Mouse (Mus musculus) liver, embryonic 12.5 days (tissue): Measurements from ENCODE around the gene Rnf17. TPM values are rescaled to one million over a fixed set of nuclear protein-coding genes. Genes with fewer than 3 reads are reported as not detected.
A peak's percentile ranks its signal among the peaks of the same experiment; 100 is the strongest.

Experiments used
- ATAC-seq: fragments of 200-750 bp; cut with Nextera tagmentation; 2 replicates; pipeline ENCODE4 v1.8.0; 2017; ENCODE audit warnings: moderate number of reproducible peaks, mild to moderate bottlenecking, moderate library complexity
- H3K27ac ChIP-seq: fragments of 300-500 bp; sonication (generic); 2 replicates; pipeline ENCODE4 v1.5.1; 2016; ENCODE audit warnings: mild to moderate bottlenecking
- H3K27me3 ChIP-seq: fragments of 300-500 bp; sonication (generic); replicated peaks from 2 replicates; pipeline ENCODE4 v1.6.1; 2016; ENCODE audit warnings: mild to moderate bottlenecking, moderate library complexity
- H3K36me3 ChIP-seq: fragments of 300-500 bp; sonication (generic); 2 replicates; pipeline ENCODE4 v1.6.1; 2016; ENCODE audit warnings: mild to moderate bottlenecking, moderate library complexity
- H3K4me1 ChIP-seq: fragments of 300-500 bp; sonication (generic); 2 replicates; pipeline ENCODE4 v1.6.1; 2016
- H3K4me2 ChIP-seq: fragments of 300-500 bp; sonication (generic); 2 replicates; pipeline ENCODE4 v1.6.1; 2016; ENCODE audit warnings: mild to moderate bottlenecking, moderate library complexity
- H3K4me3 ChIP-seq: fragments of 300-500 bp; sonication (generic); 2 replicates; pipeline ENCODE4 v1.5.1; 2016; ENCODE audit warnings: mild to moderate bottlenecking, moderate library complexity
- H3K9ac ChIP-seq: fragments of 300-500 bp; sonication (generic); 2 replicates; pipeline ENCODE4 v1.6.1; 2016; ENCODE audit warnings: mild to moderate bottlenecking, moderate library complexity
- H3K9me3 ChIP-seq: fragments of 300-500 bp; sonication (generic); replicated peaks from 2 replicates; pipeline ENCODE4 v1.6.1; 2016; ENCODE audit warnings: mild to moderate bottlenecking, moderate library complexity
- WGBS: fragments of 180-500 bp; shearing (Covaris S2); methylation state at CpG from one replicate; pipeline ENCODE4 v1.1.7; 2016; ENCODE audit not compliant: insufficient replicate concordance; 5-methylcytosine and 5-hydroxymethylcytosine counted together
- polyA plus RNA-seq: library from polyadenylated mRNA; unstranded; fragments of >200 nt; fragmentation: Nextera tagmentation; extraction: Ambion mirVana; gene quantifications from 2 replicates; pipeline ENCODE4 v1.2.1, GENCODE M21; 2016

Gene Rnf17
- polyA plus RNA-seq = 4.0 and 4.2 TPM in 2 replicates

- H3K4me1 ChIP-seq = peaks cover 5% of the 10 kb centered on the region
- peak; percentile 70 for ATAC-seq
- H3K9ac ChIP-seq = no peak within 1 kb of the TSS; the same call in 1 of the 2 replicates
Measured at GRCm38 (mm10) chr14:56402311-56403071, at the start of gene Rnf17. TSS of gene Rnf17 (plus strand) at chr14:56402581.

DNA sequence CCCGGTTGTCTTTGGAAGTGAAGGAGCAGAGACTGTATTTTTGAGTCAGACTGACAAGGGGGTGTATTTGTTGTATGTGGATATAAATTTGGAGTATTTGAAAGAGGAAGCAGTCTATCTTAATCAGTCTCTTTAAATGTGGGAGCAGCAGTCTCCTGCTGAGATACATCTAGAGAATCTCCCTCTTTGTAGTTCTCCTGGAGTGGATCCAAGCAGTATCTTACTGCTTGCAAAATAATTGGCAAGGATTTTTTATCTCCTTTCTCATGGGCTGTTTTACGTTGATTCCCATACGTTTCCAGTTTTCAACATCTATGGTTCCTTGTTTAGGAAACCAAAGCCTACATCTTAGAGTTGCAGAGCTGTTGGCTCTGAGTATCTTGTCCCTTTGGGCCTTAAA lies 47.6 kb upstream of the Rnf17 start:
- 67% methylated on average over 3 of the region's 3 CpGs for WGBS
- ATAC-seq = no peak
- H3K4me1 ChIP-seq = no peaks in the 10 kb centered on the region
- H3K27ac ChIP-seq = no peak overlapping the region
- no peak overlapping the region for H3K9ac ChIP-seq
- H3K4me3 ChIP-seq = no peak overlapping the region
- H3K27me3 ChIP-seq = peaks cover 11% of the 10 kb centered on the region
- no peak overlapping the region for H3K4me2 ChIP-seq
- H3K9me3 ChIP-seq = no peaks in the 10 kb centered on the region
- H3K36me3 ChIP-seq = no peaks in the 10 kb centered on the region

More at GRCm38 (mm10) chr14:56402311-56403071, at the start of gene Rnf17:
- Histone ChIP-seq H3K4me2 (peak within 1 kb of the TSS; percentile 61), H3K27me3 (no peaks in the 10 kb centered on the region), H3K27ac (no peak within 1 kb of the TSS), H3K9me3 (no peaks in the 10 kb centered on the region), H3K4me3 (peak within 1 kb of the TSS; percentile 43), H3K36me3 (no peaks in the 10 kb centered on the region)
- WGBS = 54% methylated on average over 34 of the region's 34 CpGs

- peaks cover 11% of the 10 kb centered on the region for H3K27me3 ChIP-seq
- no peak for ATAC-seq
- no peaks in the 10 kb centered on the region for H3K4me1 ChIP-seq
- 59% methylated on average over 8 of the region's 8 CpGs for WGBS
- no peak overlapping the region for H3K9ac ChIP-seq
- H3K9me3 ChIP-seq = no peaks in the 10 kb centered on the region
- H3K4me3 ChIP-seq = no peak overlapping the region
- H3K36me3 ChIP-seq = no peaks in the 10 kb centered on the region
- H3K27ac ChIP-seq = no peak overlapping the region
- H3K4me2 ChIP-seq = no peak overlapping the region
Measured at GRCm38 (mm10) chr14:56355396-56355795, 47.0 kb upstream of the Rnf17 start.

DNA sequence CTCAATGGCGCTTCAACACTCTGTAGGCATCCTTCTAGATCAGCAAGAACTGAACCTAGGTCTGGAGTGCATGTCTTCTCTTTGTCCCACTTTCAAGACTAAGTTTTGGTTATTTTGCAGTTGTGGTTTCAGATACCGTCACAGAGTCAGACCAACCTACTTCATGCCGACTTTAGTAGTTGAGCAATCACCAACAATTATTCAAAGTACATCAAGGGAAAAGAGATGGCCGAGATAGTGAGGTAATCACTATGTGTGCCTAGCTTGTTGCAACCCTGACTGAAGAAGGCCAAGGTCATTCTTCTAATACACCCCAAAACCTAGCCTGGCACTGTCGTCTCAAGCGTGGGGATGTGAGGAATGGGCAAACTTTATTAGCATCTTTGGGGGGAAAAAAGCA lies 46.2 kb upstream of the Rnf17 start:
- H3K27ac ChIP-seq = no peak overlapping the region
- no peaks in the 10 kb centered on the region for H3K9me3 ChIP-seq
- 68% methylated on average over 6 of the region's 6 CpGs for WGBS
- H3K9ac ChIP-seq = no peak overlapping the region
- no peaks in the 10 kb centered on the region for H3K36me3 ChIP-seq
- no peak for ATAC-seq
- no peak overlapping the region for H3K4me3 ChIP-seq
- no peaks in the 10 kb centered on the region for H3K4me1 ChIP-seq
- H3K4me2 ChIP-seq = no peak overlapping the region
- H3K27me3 ChIP-seq = peaks cover 12% of the 10 kb centered on the region

- H3K27me3 ChIP-seq = peaks cover 28% of the 10 kb centered on the region
- H3K4me3 ChIP-seq = no peak overlapping the region
- no peak overlapping the region for H3K27ac ChIP-seq
- no peak overlapping the region for H3K9ac ChIP-seq
- WGBS = 76% methylated on average over 7 of the region's 7 CpGs
- H3K4me1 ChIP-seq = no peaks in the 10 kb centered on the region
- H3K9me3 ChIP-seq = no peaks in the 10 kb centered on the region
- ATAC-seq = no peak
- no peak overlapping the region for H3K4me2 ChIP-seq
- H3K36me3 ChIP-seq = no peaks in the 10 kb centered on the region
Measured at GRCm38 (mm10) chr14:56358422-56358821, 44.0 kb upstream of the Rnf17 start.

- Histone ChIP-seq H3K9me3 (no peaks in the 10 kb centered on the region), H3K4me2 (no peak overlapping the region), H3K4me1 (no peaks in the 10 kb centered on the region), H3K36me3 (no peaks in the 10 kb centered on the region), H3K9ac (no peak overlapping the region), H3K4me3 (no peak overlapping the region), H3K27me3 (peaks cover 35% of the 10 kb centered on the region), H3K27ac (no peak overlapping the region)
- WGBS = 51% methylated on average over 6 of the region's 6 CpGs
- ATAC-seq = no peak
Measured at GRCm38 (mm10) chr14:56359131-56359530, 43.2 kb upstream of the Rnf17 start.

DNA sequence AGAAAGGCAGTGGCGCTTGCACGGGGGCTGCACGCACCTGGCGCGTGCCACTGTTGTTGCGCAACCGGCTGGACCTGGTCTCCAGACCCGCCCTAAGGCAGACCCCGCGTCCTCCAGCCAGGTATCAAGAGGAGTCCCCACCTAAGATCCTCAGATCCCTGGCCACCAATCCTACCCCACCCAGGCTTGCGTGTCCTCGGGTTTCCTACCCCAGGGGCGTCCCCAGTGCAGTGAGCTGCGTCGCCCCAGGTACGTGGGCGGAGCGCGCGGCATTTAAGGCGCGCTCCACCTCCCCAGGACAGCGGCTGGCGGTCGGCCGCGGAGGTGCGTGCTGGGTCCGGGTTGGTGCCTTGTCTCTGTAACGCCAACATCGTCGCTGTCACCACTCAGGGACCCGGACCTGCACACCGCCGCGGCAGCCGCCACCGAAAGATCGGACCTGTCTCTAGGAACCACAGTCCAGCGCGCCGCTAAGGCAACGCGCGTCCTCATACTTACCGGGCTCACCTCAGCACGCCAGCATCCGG lies 37.6 kb upstream of the Rnf17 start, which contains the start of gene Atp12a:
TSS of gene Atp12a (plus strand) at position 358 of the 527 bp plus-strand sequence.
- peak within 1 kb of the TSS; percentile 32 for H3K4me3 ChIP-seq
- H3K9me3 ChIP-seq = no peaks in the 10 kb centered on the region
- WGBS = 3% methylated on average over 48 of the region's 48 CpGs
- no peaks in the 10 kb centered on the region for H3K4me1 ChIP-seq
- peak within 1 kb of the TSS; percentile 55 for H3K4me2 ChIP-seq
- no peak within 1 kb of the TSS for H3K9ac ChIP-seq
- no peaks in the 10 kb centered on the region for H3K36me3 ChIP-seq
- ATAC-seq = no peak
- H3K27me3 ChIP-seq = peaks cover 71% of the 10 kb centered on the region
- no peak within 1 kb of the TSS for H3K27ac ChIP-seq

- 26% methylated on average over 8 of the region's 8 CpGs for WGBS
- H3K4me3 ChIP-seq = peak overlapping the region; percentile 32; the same call in 1 of the 2 replicates
- no peak for ATAC-seq
- H3K27ac ChIP-seq = no peak overlapping the region
- H3K36me3 ChIP-seq = no peaks in the 10 kb centered on the region
- no peak overlapping the region for H3K9ac ChIP-seq
- no peaks in the 10 kb centered on the region for H3K9me3 ChIP-seq
- peaks cover 68% of the 10 kb centered on the region for H3K27me3 ChIP-seq
- H3K4me1 ChIP-seq = no peaks in the 10 kb centered on the region
- H3K4me2 ChIP-seq = peak overlapping the region; percentile 55
Measured at GRCm38 (mm10) chr14:56365292-56365691, 37.1 kb upstream of the Rnf17 start.

DNA sequence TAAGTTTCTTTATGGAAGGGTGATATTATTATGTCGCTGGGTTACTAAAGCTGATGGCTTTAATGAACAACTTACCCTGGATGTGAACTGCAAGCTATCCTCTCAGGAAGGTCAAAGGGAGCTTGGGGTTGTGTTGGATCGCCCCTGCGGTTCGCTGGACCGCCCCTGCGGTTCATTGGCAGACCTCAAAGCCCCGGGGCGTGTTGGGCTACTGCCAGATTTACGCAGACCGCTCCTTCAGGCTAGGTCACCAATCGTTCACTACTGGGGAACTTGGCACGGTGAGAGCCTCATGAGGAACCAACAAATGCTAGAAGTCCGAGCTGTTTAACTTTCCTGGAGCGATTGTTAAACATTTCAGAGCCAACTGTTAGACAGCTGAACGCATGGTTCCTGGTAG lies 35.7 kb upstream of the Rnf17 start:
- Histone ChIP-seq H3K36me3 (no peaks in the 10 kb centered on the region), H3K9ac (no peak overlapping the region), H3K4me3 (no peak overlapping the region), H3K9me3 (no peaks in the 10 kb centered on the region), H3K4me1 (no peaks in the 10 kb centered on the region), H3K27ac (no peak overlapping the region), H3K27me3 (peaks cover 64% of the 10 kb centered on the region), H3K4me2 (no peak overlapping the region)
- no peak for ATAC-seq
- 24% methylated on average over 15 of the region's 15 CpGs for WGBS

DNA sequence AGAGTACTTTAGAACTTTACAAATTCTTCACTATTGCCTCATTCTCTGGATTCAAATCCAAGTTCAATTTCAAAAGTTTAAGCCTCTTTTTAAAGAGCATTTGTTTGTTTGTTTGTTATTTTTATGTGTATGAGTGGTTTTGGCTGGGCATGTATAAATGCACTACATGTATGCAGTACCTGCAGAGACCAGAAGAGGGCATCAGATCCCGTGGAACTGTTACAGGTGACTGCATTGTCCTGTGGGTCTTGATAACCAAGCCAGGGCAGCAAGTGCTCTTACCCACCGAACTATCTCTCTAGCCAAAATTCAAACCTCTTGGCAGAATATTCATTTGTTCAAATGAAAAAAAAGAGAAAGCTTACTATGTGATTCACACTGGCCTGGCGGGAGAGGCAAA lies 33.5 kb upstream of the Rnf17 start:
- H3K36me3 ChIP-seq = no peaks in the 10 kb centered on the region
- 38% methylated on average over 3 of the region's 3 CpGs for WGBS
- no peak overlapping the region for H3K27ac ChIP-seq
- no peak overlapping the region for H3K9ac ChIP-seq
- ATAC-seq = no peak
- H3K4me1 ChIP-seq = no peaks in the 10 kb centered on the region
- no peak overlapping the region for H3K4me3 ChIP-seq
- no peak overlapping the region for H3K4me2 ChIP-seq
- no peaks in the 10 kb centered on the region for H3K9me3 ChIP-seq
- peaks cover 56% of the 10 kb centered on the region for H3K27me3 ChIP-seq

DNA sequence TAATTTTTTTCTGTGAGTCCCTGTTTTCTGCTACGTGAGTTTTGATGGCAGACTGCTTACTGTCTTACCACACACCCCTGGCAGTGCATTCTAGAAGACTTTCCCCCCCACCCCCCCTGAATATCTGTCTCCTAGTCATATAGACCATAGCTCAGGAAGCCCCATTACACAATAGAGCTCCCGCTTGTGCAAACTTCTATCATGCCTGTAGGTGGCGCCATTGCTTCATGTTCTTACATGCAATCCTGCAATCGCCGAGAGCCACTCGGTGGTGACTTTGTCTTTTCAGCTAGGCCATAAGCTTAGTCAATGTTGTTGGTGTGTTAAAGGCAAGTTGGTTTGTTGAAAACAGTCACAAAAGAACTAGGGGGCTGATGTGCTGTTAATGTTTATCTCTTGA lies 26.6 kb upstream of the Rnf17 start:
- no peak for ATAC-seq
- 3% methylated on average over 6 of the region's 6 CpGs for WGBS
- H3K9ac ChIP-seq = no peak overlapping the region

GRCm38 (mm10) chr14:56377745-56378144 lies 24.6 kb upstream of the Rnf17 start:
- H3K4me3 ChIP-seq = no peak overlapping the region
- no peak overlapping the region for H3K4me2 ChIP-seq
- ATAC-seq = no peak
- H3K9ac ChIP-seq = no peak overlapping the region
- H3K4me1 ChIP-seq = no peaks in the 10 kb centered on the region
- peaks cover 13% of the 10 kb centered on the region; the same call in 1 of the 2 replicates for H3K27me3 ChIP-seq
- H3K9me3 ChIP-seq = no peaks in the 10 kb centered on the region
- H3K27ac ChIP-seq = no peak overlapping the region
- no peaks in the 10 kb centered on the region for H3K36me3 ChIP-seq

More for the DNA sequence above, 26.6 kb upstream of the Rnf17 start:
- Histone ChIP-seq H3K4me1 (no peaks in the 10 kb centered on the region), H3K36me3 (no peaks in the 10 kb centered on the region), H3K4me2 (no peak overlapping the region), H3K27me3 (peaks cover 18% of the 10 kb centered on the region; the same call in 1 of the 2 replicates), H3K9me3 (no peaks in the 10 kb centered on the region), H3K27ac (no peak overlapping the region), H3K4me3 (no peak overlapping the region)
